Mouse (Mus musculus) MEL (cell line): ENCODE measurements around the gene Amigo3. TPM values are rescaled to one million over a fixed set of nuclear protein-coding genes. Genes with fewer than 3 reads are reported as not detected.

Experiments used
- DNase-seq: peaks from one replicate; pipeline ENCODE4 v3.0.0; 2011; ENCODE audit warnings: low read depth, low spot score
- H3K27ac ChIP-seq: 2 replicates; pipeline ENCODE4 v1.5.1; 2012; ENCODE audit warnings: low read depth, mild to moderate bottlenecking, control low read depth, low read length, moderate library complexity; ENCODE audit not compliant: control insufficient read depth
- H3K27me3 ChIP-seq, 2 experiments: fragments of 150-350 bp in 1 of 2; sonication (generic) in 1 of 2; 2 replicates each; pipeline ENCODE4 v1.6.1; 2012; ENCODE audit warnings: low read length in 2 of 2, mild to moderate bottlenecking in 2 of 2, improper control_type of control experiment in 1 of 2, moderate library complexity in 1 of 2; ENCODE audit not compliant: insufficient read depth in 2 of 2, control insufficient read depth in 1 of 2
- H3K36me3 ChIP-seq, 2 experiments: 2 replicates each; pipeline ENCODE4 v1.6.1; 2012 to 2014; ENCODE audit warnings: low read length in 2 of 2, improper control_type of control experiment in 1 of 2, inconsistent platforms in 1 of 2, mild to moderate bottlenecking in 1 of 2; ENCODE audit not compliant: insufficient read depth in 2 of 2, control insufficient read depth in 1 of 2
- H3K4me1 ChIP-seq, 2 experiments: fragments of 150-350 bp in 1 of 2; sonication (generic) in 1 of 2; 2 replicates each; pipeline ENCODE4 v1.6.1; 2012; ENCODE audit warnings: low read length in 2 of 2, improper control_type of control experiment in 1 of 2, mild to moderate bottlenecking in 1 of 2; ENCODE audit not compliant: insufficient read depth in 2 of 2, control insufficient read depth in 1 of 2
- H3K4me3 ChIP-seq, 2 experiments: fragments of 150-350 bp in 1 of 2; sonication (generic) in 1 of 2; 2 replicates each; pipeline ENCODE4 v1.5.1; 2012; ENCODE audit warnings: low read depth in 2 of 2, low read length in 2 of 2, mild to moderate bottlenecking in 2 of 2, moderate library complexity in 2 of 2, control low read depth in 1 of 2, improper control_type of control experiment in 1 of 2; ENCODE audit not compliant: control insufficient read depth in 1 of 2, insufficient read depth in 1 of 2
- H3K79me2 ChIP-seq: 2 replicates; pipeline ENCODE4 v1.6.1; 2012; ENCODE audit warnings: mild to moderate bottlenecking, low read length, moderate library complexity; ENCODE audit not compliant: control insufficient read depth, poor library complexity, insufficient read depth
- H3K9ac ChIP-seq: 2 replicates; pipeline ENCODE4 v1.6.1; 2012; ENCODE audit warnings: low read depth, mild to moderate bottlenecking, control low read depth, low read length, moderate library complexity; ENCODE audit not compliant: control insufficient read depth, poor library complexity, severe bottlenecking
- H3K9me3 ChIP-seq: fragments of 150-350 bp; sonication (generic); replicated peaks from 2 replicates; pipeline ENCODE4 v1.6.1; 2012; ENCODE audit warnings: mild to moderate bottlenecking, low read length, improper control_type of control experiment, moderate library complexity; ENCODE audit not compliant: insufficient read depth
- BHLHE40 ChIP-seq: IDR thresholded peaks from 2 replicates; pipeline ENCODE4 v1.6.1; 2012; ENCODE audit warnings: low read depth, mild to moderate bottlenecking, inconsistent platforms, low read length, improper control_type of control experiment, borderline replicate concordance
- CTCF ChIP-seq, 3 experiments: IDR thresholded peaks in 2 of 3; conservative IDR thresholded peaks in 1 of 3; 2 replicates each; pipeline ENCODE4 v1.5.1; 2011 to 2012; ENCODE audit warnings: low read length in 3 of 3, low read depth in 2 of 3, mild to moderate bottlenecking in 2 of 3, improper control_type of control experiment in 1 of 3, inconsistent platforms in 1 of 3, mixed read lengths in 1 of 3, moderate library complexity in 1 of 3; ENCODE audit not compliant: control insufficient read depth in 1 of 3, insufficient read depth in 1 of 3, poor library complexity in 1 of 3, severe bottlenecking in 1 of 3
- ELF1 ChIP-seq: IDR thresholded peaks from 2 replicates; pipeline ENCODE4 v1.6.1; 2014; ENCODE audit warnings: low read depth, mild to moderate bottlenecking, inconsistent platforms, low read length, improper control_type of control experiment, moderate library complexity
- EP300 ChIP-seq, 2 experiments: IDR thresholded peaks; 2 replicates each; pipeline ENCODE4 v1.6.1; 2011; ENCODE audit warnings: improper control_type of control experiment in 2 of 2, low read length in 2 of 2, low read depth in 1 of 2, mild to moderate bottlenecking in 1 of 2
- GABPA ChIP-seq: IDR thresholded peaks from 2 replicates; pipeline ENCODE4 v1.6.1; 2012; ENCODE audit warnings: low read depth, mild to moderate bottlenecking, inconsistent platforms, low read length, improper control_type of control experiment, moderate library complexity
- GATA1 ChIP-seq: IDR thresholded peaks from 2 replicates; pipeline ENCODE4 v1.6.1; 2011; ENCODE audit warnings: low read depth, low read length, improper control_type of control experiment
- HCFC1 ChIP-seq: IDR thresholded peaks from 2 replicates; pipeline ENCODE4 v1.6.1; 2012; ENCODE audit warnings: low read depth, mild to moderate bottlenecking, inconsistent platforms, low read length, improper control_type of control experiment, moderate library complexity
- JUND ChIP-seq: IDR thresholded peaks from 2 replicates; pipeline ENCODE4 v1.6.1; 2011; ENCODE audit warnings: low read depth, mild to moderate bottlenecking, improper control_type of control experiment, low read length
- KAT2A ChIP-seq: conservative IDR thresholded peaks from 2 replicates; pipeline ENCODE4 v1.6.1; 2012; ENCODE audit warnings: low read depth, low read length, improper control_type of control experiment, inconsistent platforms
- MAFK ChIP-seq: IDR thresholded peaks from 2 replicates; pipeline ENCODE4 v1.6.1; 2011; ENCODE audit warnings: low read depth, mild to moderate bottlenecking, low read length, improper control_type of control experiment, borderline replicate concordance
- MAZ ChIP-seq: IDR thresholded peaks from 2 replicates; pipeline ENCODE4 v1.6.1; 2012; ENCODE audit warnings: low read depth, mild to moderate bottlenecking, inconsistent platforms, low read length, improper control_type of control experiment
- MEF2A ChIP-seq: IDR thresholded peaks from 2 replicates; pipeline ENCODE4 v1.6.1; 2014; ENCODE audit warnings: low read depth, mild to moderate bottlenecking, inconsistent platforms, low read length, improper control_type of control experiment; ENCODE audit not compliant: poor library complexity, insufficient replicate concordance, severe bottlenecking; ENCODE audit errors: extremely low read depth
- NRF1 ChIP-seq: IDR thresholded peaks from 2 replicates; pipeline ENCODE4 v1.6.1; 2014; ENCODE audit warnings: low read depth, mild to moderate bottlenecking, inconsistent platforms, low read length, improper control_type of control experiment, moderate library complexity; ENCODE audit not compliant: poor library complexity, insufficient read depth, severe bottlenecking
- POLR2A ChIP-seq, 2 experiments: IDR thresholded peaks; 2 replicates each; pipeline ENCODE4 v1.6.1; 2011 to 2012; ENCODE audit warnings: low read length in 2 of 2, mild to moderate bottlenecking in 2 of 2, control low read depth in 1 of 2, improper control_type of control experiment in 1 of 2, low read depth in 1 of 2, moderate library complexity in 1 of 2; ENCODE audit not compliant: control insufficient read depth in 1 of 2, insufficient read depth in 1 of 2, poor library complexity in 1 of 2
- POLR2AphosphoS2 ChIP-seq: IDR thresholded peaks from 2 replicates; pipeline ENCODE4 v1.6.1; 2011; ENCODE audit warnings: low read length, improper control_type of control experiment
- POLR2AphosphoS5 ChIP-seq: IDR thresholded peaks from 2 replicates; pipeline ENCODE4 v1.6.1; 2012; ENCODE audit warnings: low read depth, borderline replicate concordance, mild to moderate bottlenecking, inconsistent platforms, low read length, moderate library complexity, mixed read lengths
- RAD21 ChIP-seq: IDR thresholded peaks from 2 replicates; pipeline ENCODE4 v1.6.1; 2011; ENCODE audit warnings: mild to moderate bottlenecking, low read depth, low read length, improper control_type of control experiment
- RCOR1 ChIP-seq: IDR thresholded peaks from 2 replicates; pipeline ENCODE4 v1.6.1; 2012; ENCODE audit warnings: low read depth, mild to moderate bottlenecking, inconsistent platforms, low read length, improper control_type of control experiment
- SMC3 ChIP-seq: IDR thresholded peaks from 2 replicates; pipeline ENCODE4 v1.6.1; 2011; ENCODE audit warnings: low read depth, low read length, improper control_type of control experiment
- TBP ChIP-seq: IDR thresholded peaks from 2 replicates; pipeline ENCODE4 v1.8.0; 2011; ENCODE audit warnings: low read depth, low read length, improper control_type of control experiment
- TCF12 ChIP-seq: IDR thresholded peaks from 2 replicates; pipeline ENCODE4 v1.6.1; 2014; ENCODE audit warnings: low read depth, mild to moderate bottlenecking, inconsistent platforms, low read length, improper control_type of control experiment, moderate library complexity
- UBTF ChIP-seq: IDR thresholded peaks from 2 replicates; pipeline ENCODE4 v1.6.1; 2012; ENCODE audit warnings: low read depth, mild to moderate bottlenecking, inconsistent platforms, low read length, improper control_type of control experiment, moderate library complexity, borderline replicate concordance; ENCODE audit not compliant: insufficient read depth
- USF1 ChIP-seq: IDR thresholded peaks from 2 replicates; pipeline ENCODE4 v1.6.1; 2014; ENCODE audit warnings: low read depth, mild to moderate bottlenecking, inconsistent platforms, low read length, improper control_type of control experiment, moderate library complexity
- ZKSCAN1 ChIP-seq: IDR thresholded peaks from 2 replicates; pipeline ENCODE4 v1.6.1; 2012; ENCODE audit warnings: low read depth, mild to moderate bottlenecking, inconsistent platforms, low read length, improper control_type of control experiment, moderate library complexity
- ZMIZ1 ChIP-seq: IDR thresholded peaks from 2 replicates; pipeline ENCODE4 v1.6.1; 2012; ENCODE audit warnings: low read depth, mild to moderate bottlenecking, inconsistent platforms, low read length, improper control_type of control experiment, moderate library complexity
- ZNF384 ChIP-seq: IDR thresholded peaks from 2 replicates; pipeline ENCODE4 v1.6.1; 2012; ENCODE audit warnings: low read depth, mild to moderate bottlenecking, inconsistent platforms, low read length, improper control_type of control experiment
- polyA plus RNA-seq, 2 experiments: library from polyadenylated mRNA; stranded (reverse) in 1 of 2; unstranded in 1 of 2; fragments of >175 nt in 1 of 2; fragments of >200 nt in 1 of 2; gene quantifications; 2 replicates each; pipeline versions ENCODE4 v1.2.1 to v1.2.4; 2012; ENCODE audit warnings: low replicate concordance in 2 of 2, low read depth in 1 of 2; ENCODE audit not compliant: insufficient read length in 2 of 2, insufficient read depth in 1 of 2, missing spikeins in 1 of 2
- total RNA-seq: library from RNA; depleted of rRNA; stranded (reverse); fragments of 300-350 nt; gene quantifications from 2 replicates; pipeline ENCODE4 v1.2.3, GENCODE M21; 2012

Amigo3 gene
- total and polyA plus RNA-seq, 3 experiments, result 2.2 to 3.4 TPM; not detected in 1

- H3K4me3 ChIP-seq, result no peak overlapping the region
- H3K4me1 ChIP-seq, result peaks cover 5 to 21% of the 10 kb centered on the region in 2 experiments
- DNase-seq, result no peak
- H3K79me2 ChIP-seq, result no peaks in the 10 kb centered on the region; the same call in 1 of the 2 replicates
- H3K9ac ChIP-seq, result no peak overlapping the region
- no peaks in the 10 kb centered on the region for H3K9me3 ChIP-seq
- no peaks in the 10 kb centered on the region for H3K27me3 ChIP-seq
- H3K27ac ChIP-seq, result no peak overlapping the region
- peaks cover 22 to 26% of the 10 kb centered on the region in 2 experiments for H3K36me3 ChIP-seq
- TF ChIP-seq GATA1, result no peak
- no peak for TF ChIP-seq TCF12
- TF ChIP-seq POLR2AphosphoS2, result no peak
- no peak for TF ChIP-seq NRF1
- no peak for TF ChIP-seq JUND
- TF ChIP-seq EP300 (IDR thresholded peaks at IDR 0.05; ENCODE audit: low read depth in 1 of 2, low read length in 2 of 2), result no peak
- TF ChIP-seq ELF1, result no peak
- no peak for TF ChIP-seq GABPA
- TF ChIP-seq SMC3, result no peak
- TF ChIP-seq MAZ, result no peak
- no peak for TF ChIP-seq UBTF
- no peak for TF ChIP-seq RCOR1
- TF ChIP-seq HCFC1, result no peak
- no peak for TF ChIP-seq ZMIZ1
- TF ChIP-seq ZNF384, result no peak
- no peak for TF ChIP-seq USF1
- TF ChIP-seq, all 39 proteins: peak for 0
Observed at GRCm38 (mm10) chr9:108032126-108032525, 20.8 kb upstream of the Amigo3 start.

DNA sequence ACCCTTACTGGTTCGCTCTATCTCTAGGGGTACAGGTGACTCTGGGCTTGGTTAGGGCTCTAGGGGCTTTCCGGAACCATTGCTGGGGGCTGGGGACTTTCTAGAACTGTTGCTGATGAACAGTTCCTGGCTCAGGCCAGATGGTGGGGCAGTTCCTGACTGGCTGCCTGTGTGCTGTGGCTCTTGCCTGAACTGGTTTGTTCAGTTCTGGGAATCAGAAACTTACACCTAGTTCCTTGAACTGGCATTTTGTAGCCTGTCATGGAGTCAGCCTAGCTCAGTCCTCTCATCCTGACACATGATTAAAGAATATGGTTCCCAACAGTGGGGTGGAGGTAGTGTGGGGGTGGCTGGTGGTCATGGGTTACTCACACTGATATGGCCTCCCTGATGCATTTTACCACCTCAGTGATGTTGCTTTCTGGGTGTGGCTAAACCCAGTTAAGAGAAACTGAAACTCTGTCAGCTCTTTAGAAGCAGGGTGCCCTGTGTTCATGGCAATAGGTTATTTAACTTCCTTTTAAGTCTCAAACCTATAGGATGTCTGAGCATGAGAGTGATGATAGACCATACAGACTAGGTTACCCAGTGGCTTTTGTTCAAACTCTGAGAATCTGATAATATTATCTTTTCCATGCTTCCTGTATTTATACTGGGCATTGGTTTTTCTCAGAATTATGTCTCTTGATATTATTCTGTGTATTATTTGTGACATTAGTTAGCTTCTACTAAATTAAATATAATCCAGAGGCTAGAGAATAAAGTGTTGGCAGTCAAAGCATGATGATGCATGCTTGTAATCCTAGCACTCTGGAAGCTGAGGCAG, 17.4 kb upstream of the Amigo3 start:
- Histone ChIP-seq H3K4me1 (peaks cover 5 to 21% of the 10 kb centered on the region in 2 experiments), H3K27ac (peak overlapping the region; percentile 88), H3K27me3 (no peaks in the 10 kb centered on the region), H3K9me3 (no peaks in the 10 kb centered on the region), H3K4me3 (no peak overlapping the region), H3K79me2 (no peaks in the 10 kb centered on the region), H3K9ac (peak overlapping the region; percentile 21), H3K36me3 (peaks cover 17 to 22% of the 10 kb centered on the region in 2 experiments)
- DNase-seq, result peak; percentile 66
- TF ChIP-seq BHLHE40, result no peak
- TF ChIP-seq POLR2A (IDR thresholded peaks at IDR 0.05; ENCODE audit: control insufficient read depth in 1 of 2, insufficient read depth in 1 of 2, low read depth in 1 of 2, low read length in 2 of 2, poor library complexity in 1 of 2), result no peak
- peak in 2 of 3 experiments; percentile 32; a peak in 3 of 6 replicates for TF ChIP-seq CTCF (IDR thresholded peaks at IDR 0.05 in 2 of 3, conservative IDR thresholded peaks at IDR 0.05 in 1 of 3; ENCODE audit: control insufficient read depth in 1 of 3, insufficient read depth in 1 of 3, low read depth in 2 of 3, low read length in 3 of 3, poor library complexity in 1 of 3, severe bottlenecking in 1 of 3)
- no peak for TF ChIP-seq ZNF384
- TF ChIP-seq UBTF, result no peak
- no peak for TF ChIP-seq JUND
- peak; percentile 58; the same call in 1 of the 2 replicates for TF ChIP-seq GATA1
- TF ChIP-seq RAD21, result no peak
- no peak for TF ChIP-seq ELF1
- no peak for TF ChIP-seq RCOR1
- TF ChIP-seq EP300 (IDR thresholded peaks at IDR 0.05; ENCODE audit: low read depth in 1 of 2, low read length in 2 of 2), result peak in 1 of 2 experiments; percentile 54; a peak in 3 of 4 replicates
- no peak for TF ChIP-seq MEF2A
- 0 out of 2 replicates have a peak, but pooled peaks have one; percentile 11 for TF ChIP-seq TBP
- TF ChIP-seq POLR2AphosphoS2, result no peak
- TF ChIP-seq GABPA, result no peak
- TF ChIP-seq NRF1, result no peak
- TF ChIP-seq POLR2AphosphoS5, result no peak
- no peak for TF ChIP-seq MAFK
- TF ChIP-seq KAT2A, result no peak
- TF ChIP-seq ZKSCAN1, result no peak
- TF ChIP-seq HCFC1, result no peak
